Mouse (Mus musculus) myocyte (in vitro differentiated cells): ENCODE results near the gene Dnajc5. TPM values are rescaled to one million over a fixed set of nuclear protein-coding genes. Genes with fewer than 3 reads are reported as not detected.

ENCODE experiments used
- H3K27me3 ChIP-seq: one replicate; pipeline ENCODE4 v1.6.1; 2011; ENCODE audit not compliant: control insufficient read depth, insufficient read depth, insufficient read length
- H3K36me3 ChIP-seq: one replicate; pipeline ENCODE4 v1.6.1; 2011; ENCODE audit not compliant: control insufficient read depth, insufficient read depth
- H3K4me2 ChIP-seq: one replicate; pipeline ENCODE4 v1.6.1; 2011; ENCODE audit warnings: low read depth, control low read depth
- H3K4me3 ChIP-seq: one replicate; pipeline ENCODE4 v1.5.1; 2011; ENCODE audit warnings: mild to moderate bottlenecking, control low read depth, moderate library complexity
- H3K79me2 ChIP-seq: one replicate; pipeline ENCODE4 v1.6.1; 2011; ENCODE audit not compliant: control insufficient read depth, insufficient read depth
- H3ac ChIP-seq: one replicate; pipeline ENCODE4 v1.6.1; 2011; ENCODE audit not compliant: control insufficient read depth, insufficient read length
- CEBPB ChIP-seq: IDR thresholded peaks from 2 replicates; pipeline ENCODE4 v1.6.1; 2011; ENCODE audit warnings: mild to moderate bottlenecking, moderate library complexity; ENCODE audit not compliant: poor library complexity, insufficient read depth, severe bottlenecking
- E2F4 ChIP-seq: IDR thresholded peaks from one replicate; pipeline ENCODE4 v1.6.1; 2011; ENCODE audit warnings: mild to moderate bottlenecking, control low read depth, moderate library complexity; ENCODE audit not compliant: insufficient read depth
- MAX ChIP-seq: IDR thresholded peaks from one replicate; pipeline ENCODE4 v1.6.1; 2011; ENCODE audit warnings: low read depth, mild to moderate bottlenecking, control low read depth
- MYOD1 ChIP-seq, 3 experiments: IDR thresholded peaks; one replicate each; pipeline ENCODE4 v1.6.1; 2011; ENCODE audit warnings: control low read depth in 2 of 3, low read depth in 2 of 3, mild to moderate bottlenecking in 2 of 3, moderate library complexity in 1 of 3; ENCODE audit not compliant: insufficient read length in 2 of 3, control insufficient read depth in 1 of 3
- MYOG ChIP-seq, 3 experiments: IDR thresholded peaks; one replicate each; pipeline ENCODE4 v1.6.1; 2011; ENCODE audit warnings: control low read depth in 2 of 3, low read depth in 2 of 3, mild to moderate bottlenecking in 2 of 3; ENCODE audit not compliant: insufficient read length in 2 of 3, control insufficient read depth in 1 of 3, insufficient read depth in 1 of 3
- POLR2A ChIP-seq: IDR thresholded peaks from one replicate; pipeline ENCODE4 v1.6.1; 2011; ENCODE audit warnings: low read depth, mild to moderate bottlenecking, control low read depth, moderate library complexity; ENCODE audit not compliant: insufficient read length
- POLR2AphosphoS2 ChIP-seq: IDR thresholded peaks from one replicate; pipeline ENCODE4 v1.6.1; 2011; ENCODE audit warnings: low read depth, control low read depth; ENCODE audit not compliant: insufficient read length
- REST ChIP-seq: IDR thresholded peaks from one replicate; pipeline ENCODE4 v1.6.1; 2011; ENCODE audit warnings: mild to moderate bottlenecking, control low read depth, moderate library complexity; ENCODE audit not compliant: insufficient read depth, insufficient read length
- SRF ChIP-seq: IDR thresholded peaks from one replicate; pipeline ENCODE4 v1.6.1; 2011; ENCODE audit warnings: low read depth; ENCODE audit not compliant: control insufficient read depth, insufficient read length
- TCF12 ChIP-seq: IDR thresholded peaks from one replicate; pipeline ENCODE4 v1.6.1; 2011; ENCODE audit warnings: mild to moderate bottlenecking, control low read depth; ENCODE audit not compliant: poor library complexity, insufficient read depth, severe bottlenecking
- TCF3 ChIP-seq: IDR thresholded peaks from one replicate; pipeline ENCODE4 v1.6.1; 2011; ENCODE audit warnings: low read depth, control low read depth; ENCODE audit not compliant: insufficient read length
- USF1 ChIP-seq: IDR thresholded peaks from one replicate; pipeline ENCODE4 v1.6.1; 2011; ENCODE audit warnings: low read depth, mild to moderate bottlenecking, control low read depth, moderate library complexity
- polyA plus RNA-seq: library from polyadenylated mRNA; unstranded; fragments of >200 nt; fragmentation: generic; extraction: Trizol; gene quantifications from one replicate; pipeline ENCODE4 v1.2.1, GENCODE M21; 2012; ENCODE audit warnings: missing spikeins

Dnajc5 gene
- polyA plus RNA-seq, 1 experiment, result 67.7 TPM

DNA sequence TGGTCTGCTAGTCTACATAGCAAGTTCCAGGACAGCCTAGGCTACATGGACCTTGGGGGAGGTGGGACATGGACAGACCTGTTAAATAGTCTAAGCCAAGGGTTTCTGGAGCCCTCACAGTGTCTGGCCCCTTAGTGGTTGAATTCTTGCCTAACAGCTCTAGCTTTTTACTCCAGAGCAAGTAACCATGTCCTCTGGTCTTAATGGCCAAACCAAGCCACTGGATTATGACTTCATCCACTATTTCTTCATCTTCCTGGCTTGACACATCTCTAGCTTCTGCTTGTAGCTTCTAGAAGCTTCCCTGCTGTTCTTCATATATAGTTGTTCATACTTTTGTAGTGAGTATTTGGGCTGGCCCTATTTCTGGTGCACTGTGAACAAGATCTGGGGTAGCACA lies 33.5 kb downstream of the Dnajc5 start:
- no peak overlapping the region for H3K4me2 ChIP-seq
- H3K36me3 ChIP-seq, result peaks cover 27% of the 10 kb centered on the region
- TF ChIP-seq MAX (no peak), POLR2A (no peak), POLR2AphosphoS2 (no peak), TCF3 (no peak)
- H3K27me3 ChIP-seq, result no peaks in the 10 kb centered on the region
- H3K4me3 ChIP-seq, result no peak overlapping the region
- H3ac ChIP-seq, result no peak overlapping the region
- H3K79me2 ChIP-seq, result no peaks in the 10 kb centered on the region

DNA sequence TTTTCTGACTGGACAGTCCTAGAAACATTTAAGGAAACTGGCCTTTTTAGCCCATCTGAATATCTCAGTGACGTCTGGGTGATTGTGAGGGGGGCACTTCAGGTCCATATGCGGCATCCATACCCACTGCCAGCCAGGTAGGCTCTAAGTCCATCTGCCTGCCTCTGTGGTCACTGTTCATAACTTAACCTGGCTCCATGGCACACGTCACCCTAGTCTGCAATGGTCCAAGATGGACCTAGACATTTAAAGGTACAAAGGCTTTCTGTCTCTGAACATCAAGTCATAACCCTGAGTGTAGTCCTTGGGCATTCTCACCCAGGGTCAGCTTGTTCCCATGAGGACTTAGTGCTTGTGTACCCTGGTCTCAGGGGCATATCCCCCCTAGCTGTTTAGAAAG lies 47.1 kb downstream of the Dnajc5 start:
- H3ac ChIP-seq, result no peak overlapping the region
- H3K36me3 ChIP-seq, result no peaks in the 10 kb centered on the region
- H3K27me3 ChIP-seq, result no peaks in the 10 kb centered on the region
- H3K4me2 ChIP-seq, result no peak overlapping the region
- TF ChIP-seq POLR2AphosphoS2 (peak; percentile 36), CEBPB (no peak), E2F4 (no peak), SRF (no peak), REST (no peak), POLR2A (no peak), TCF12 (no peak), TCF3 (no peak), MYOD1 (IDR thresholded peaks at IDR 0.05; ENCODE audit: control insufficient read depth in 1 of 3, insufficient read length in 2 of 3, low read depth in 2 of 3) (no peak)
- H3K4me3 ChIP-seq, result no peak overlapping the region
- H3K79me2 ChIP-seq, result no peaks in the 10 kb centered on the region

DNA sequence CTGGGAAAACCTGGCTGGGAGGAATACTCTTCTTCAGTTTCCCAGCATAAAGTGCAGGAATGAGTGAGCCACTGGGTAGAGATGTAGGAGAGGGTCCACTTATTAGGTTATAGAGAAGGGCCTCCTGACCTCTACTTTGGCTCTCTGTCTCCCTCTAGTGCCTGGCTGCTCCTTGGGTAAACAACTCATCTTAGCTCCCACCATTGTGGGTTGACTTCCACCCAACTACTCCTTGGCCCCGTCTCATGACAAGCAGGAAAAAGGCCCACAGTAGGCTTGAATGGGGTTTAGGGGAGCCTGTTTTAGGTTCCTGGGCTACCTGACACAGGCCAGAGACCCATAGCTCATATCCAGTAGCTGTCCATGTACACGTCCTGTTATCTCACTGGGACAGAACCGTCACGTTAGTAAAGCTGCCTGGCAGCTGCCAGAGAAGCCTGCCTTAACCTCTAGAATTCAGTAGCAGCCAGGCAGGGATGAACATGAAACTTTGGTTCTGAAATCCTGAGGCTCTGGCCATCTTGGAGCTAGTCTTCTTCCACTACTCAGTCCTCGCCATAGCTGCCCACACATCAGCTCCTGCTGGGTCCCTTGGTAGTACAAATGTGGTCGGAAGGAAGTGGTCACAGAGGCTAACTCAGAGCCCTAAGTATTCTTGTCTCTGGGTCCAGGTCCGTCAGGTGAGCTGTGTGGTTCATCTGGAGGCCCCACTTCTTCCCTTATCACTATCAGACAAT lies 48.2 kb downstream of the Dnajc5 start:
- Histone ChIP-seq H3K27me3 (no peaks in the 10 kb centered on the region), H3K4me2 (no peak overlapping the region), H3K4me3 (no peak overlapping the region), H3K36me3 (no peaks in the 10 kb centered on the region), H3K79me2 (no peaks in the 10 kb centered on the region), H3ac (no peak overlapping the region)
- TF ChIP-seq MYOG (IDR thresholded peaks at IDR 0.05; ENCODE audit: control insufficient read depth in 1 of 3, insufficient read depth in 1 of 3, insufficient read length in 2 of 3, low read depth in 2 of 3) (no peak), CEBPB (no peak), POLR2AphosphoS2 (peak; percentile 10)

DNA sequence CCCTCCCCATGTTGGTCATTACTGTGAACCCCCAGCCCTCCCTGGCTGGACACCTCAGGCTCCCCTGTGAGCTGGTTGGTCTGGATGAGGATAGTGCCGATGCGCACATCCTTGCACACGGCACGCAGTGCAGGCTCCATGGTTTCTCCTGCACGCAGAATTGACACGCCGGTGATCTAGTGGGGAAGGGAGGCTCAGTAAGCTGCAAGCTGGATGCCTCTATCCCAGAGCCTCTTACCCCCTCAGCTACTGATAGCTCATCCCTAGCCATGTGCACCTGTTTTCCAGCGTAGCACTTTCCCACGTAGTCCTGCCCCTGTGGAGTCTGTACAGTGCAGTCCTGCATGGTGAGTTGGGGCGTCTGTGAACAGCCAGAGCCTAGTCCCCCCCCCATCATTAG lies 49.6 kb downstream of the Dnajc5 start:
- Histone ChIP-seq H3K4me3 (no peak overlapping the region), H3ac (no peak overlapping the region), H3K79me2 (no peaks in the 10 kb centered on the region), H3K27me3 (no peaks in the 10 kb centered on the region), H3K4me2 (no peak overlapping the region), H3K36me3 (peaks cover 3% of the 10 kb centered on the region)
- peak; percentile 31 for TF ChIP-seq POLR2AphosphoS2
- TF ChIP-seq POLR2A, result no peak

DNA sequence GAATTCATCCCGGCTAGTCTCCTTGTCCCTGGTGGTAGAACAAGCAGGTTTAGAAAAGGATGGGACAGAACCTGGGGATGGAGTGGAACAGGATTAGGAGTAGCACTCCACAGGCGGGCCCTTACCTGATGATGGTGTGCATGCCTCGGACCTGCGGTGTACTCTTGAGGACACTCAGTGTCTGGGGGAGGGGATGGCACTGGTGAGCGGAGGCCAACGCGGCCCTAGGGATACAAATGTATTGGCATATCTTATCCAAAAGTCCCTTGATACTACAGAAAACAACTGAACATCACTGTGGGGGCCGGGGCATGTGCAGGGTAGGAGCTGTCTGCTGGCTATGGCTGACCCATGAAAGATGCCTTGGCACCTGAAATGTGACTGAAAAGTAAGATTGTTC lies 50.1 kb downstream of the Dnajc5 start:
- Histone ChIP-seq H3K4me2 (no peak overlapping the region), H3K27me3 (no peaks in the 10 kb centered on the region), H3K4me3 (no peak overlapping the region), H3K36me3 (peaks cover 3% of the 10 kb centered on the region), H3K79me2 (no peaks in the 10 kb centered on the region), H3ac (no peak overlapping the region)
- TF ChIP-seq REST (no peak), TCF12 (no peak), SRF (no peak), POLR2AphosphoS2 (no peak), MYOG (IDR thresholded peaks at IDR 0.05; ENCODE audit: control insufficient read depth in 1 of 3, insufficient read depth in 1 of 3, insufficient read length in 2 of 3, low read depth in 2 of 3) (no peak), CEBPB (no peak), MYOD1 (IDR thresholded peaks at IDR 0.05; ENCODE audit: control insufficient read depth in 1 of 3, insufficient read length in 2 of 3, low read depth in 2 of 3) (no peak), E2F4 (no peak), TCF3 (no peak), MAX (no peak), USF1 (no peak), POLR2A (no peak)
